Mouse (Mus musculus) forebrain, embryonic 12.5 days (tissue): Measurements from ENCODE around the gene Arrdc5. TPM values are rescaled to one million over a fixed set of nuclear protein-coding genes. Genes with fewer than 3 reads are reported as not detected.

Experiments
- ATAC-seq: fragments of 200-750 bp; cut with Nextera tagmentation; 2 replicates; pipeline ENCODE4 v1.8.0; 2017; ENCODE audit warnings: moderate TSS enrichment; ENCODE audit not compliant: low FRiP score
- H3K27ac ChIP-seq: fragments of 300-500 bp; sonication (generic); 2 replicates; pipeline ENCODE4 v1.5.1; 2016; ENCODE audit warnings: mild to moderate bottlenecking
- H3K27me3 ChIP-seq: fragments of 300-500 bp; sonication (generic); 2 replicates; pipeline ENCODE4 v1.6.1; 2016; ENCODE audit warnings: mild to moderate bottlenecking
- H3K36me3 ChIP-seq: fragments of 300-500 bp; sonication (generic); replicated peaks from 2 replicates; pipeline ENCODE4 v1.6.1; 2016; ENCODE audit warnings: mild to moderate bottlenecking
- H3K4me1 ChIP-seq: fragments of 300-500 bp; sonication (generic); 2 replicates; pipeline ENCODE4 v1.6.1; 2016
- H3K4me2 ChIP-seq: fragments of 300-500 bp; sonication (generic); 2 replicates; pipeline ENCODE4 v1.6.1; 2016; ENCODE audit warnings: mild to moderate bottlenecking, moderate library complexity
- H3K4me3 ChIP-seq: fragments of 300-500 bp; sonication (generic); replicated peaks from 2 replicates; pipeline ENCODE4 v1.5.1; 2016; ENCODE audit warnings: mild to moderate bottlenecking
- H3K9ac ChIP-seq: fragments of 300-500 bp; sonication (generic); 2 replicates; pipeline ENCODE4 v1.6.1; 2016; ENCODE audit warnings: mild to moderate bottlenecking
- H3K9me3 ChIP-seq: fragments of 300-500 bp; sonication (generic); 2 replicates; pipeline ENCODE4 v1.6.1; 2016
- WGBS: fragments of 180-500 bp; shearing (Covaris S2); methylation state at CpG from one replicate; pipeline ENCODE4 v1.1.7; 2016; 5-methylcytosine and 5-hydroxymethylcytosine counted together
- polyA plus RNA-seq: library from polyadenylated mRNA; unstranded; fragments of >200 nt; fragmentation: Nextera tagmentation; extraction: Ambion mirVana; gene quantifications from 2 replicates; pipeline ENCODE4 v1.2.1, GENCODE M21; 2016

The Arrdc5 gene
- polyA plus RNA-seq, 1 experiment from 2014 or later: not detected

DNA sequence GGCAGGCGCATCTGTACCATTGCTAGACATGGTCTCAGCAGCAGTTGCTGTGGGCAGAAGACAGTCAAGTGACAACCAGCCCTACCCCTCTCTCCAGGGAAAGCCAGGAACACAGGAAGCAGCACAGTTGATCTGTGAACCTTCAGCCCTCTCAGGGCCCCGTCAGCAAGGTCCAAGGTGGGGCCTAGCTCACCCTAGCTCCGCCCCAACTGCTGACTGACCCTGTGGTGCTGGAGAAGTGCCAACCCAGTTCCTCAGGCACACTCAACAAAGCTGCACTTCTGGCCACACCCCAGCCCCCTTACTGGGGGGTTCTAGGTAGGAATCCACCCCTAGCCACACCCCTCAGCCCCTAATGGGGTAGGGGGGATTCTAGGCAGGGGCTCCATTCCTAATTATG, 12.3 kb downstream of the Arrdc5 start:
- no peak overlapping the region for H3K27ac ChIP-seq
- no peaks in the 10 kb centered on the region for H3K9me3 ChIP-seq
- WGBS: 77% methylated on average over 3 of the region's 3 CpGs
- H3K9ac ChIP-seq: peak overlapping the region; percentile 36
- no peak overlapping the region for H3K4me2 ChIP-seq
- H3K36me3 ChIP-seq: peaks cover 11% of the 10 kb centered on the region
- H3K4me3 ChIP-seq: no peak overlapping the region
- no peaks in the 10 kb centered on the region for H3K27me3 ChIP-seq
- ATAC-seq: no peak
- peaks cover 39% of the 10 kb centered on the region for H3K4me1 ChIP-seq

DNA sequence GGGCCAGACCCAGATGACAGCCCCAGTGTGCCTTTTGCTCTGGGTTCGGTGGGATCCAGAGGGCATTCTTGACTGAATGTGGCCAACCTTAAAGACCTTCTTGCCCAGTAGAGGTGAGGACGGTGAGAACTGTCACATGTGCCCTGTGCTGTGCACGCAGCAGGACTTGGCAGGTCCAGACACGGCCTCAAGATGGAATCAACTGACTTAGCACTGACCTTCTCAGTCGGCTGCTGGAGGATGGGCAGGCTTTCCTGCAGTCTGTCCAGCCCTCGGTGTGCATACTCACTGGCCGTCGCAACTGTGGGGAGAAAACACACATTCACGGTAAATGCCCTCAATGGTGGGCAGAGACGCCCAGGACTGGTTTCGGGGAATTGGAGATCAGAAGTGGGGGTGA, 14.1 kb downstream of the Arrdc5 start:
- H3K36me3 ChIP-seq: peaks cover 15% of the 10 kb centered on the region
- no peak overlapping the region for H3K4me3 ChIP-seq
- 91% methylated on average over 11 of the region's 11 CpGs for WGBS
- peaks cover 31% of the 10 kb centered on the region for H3K4me1 ChIP-seq
- H3K27ac ChIP-seq: no peak overlapping the region
- no peak for ATAC-seq
- no peaks in the 10 kb centered on the region for H3K27me3 ChIP-seq
- no peak overlapping the region for H3K9ac ChIP-seq
- H3K4me2 ChIP-seq: no peak overlapping the region
- no peaks in the 10 kb centered on the region for H3K9me3 ChIP-seq

DNA sequence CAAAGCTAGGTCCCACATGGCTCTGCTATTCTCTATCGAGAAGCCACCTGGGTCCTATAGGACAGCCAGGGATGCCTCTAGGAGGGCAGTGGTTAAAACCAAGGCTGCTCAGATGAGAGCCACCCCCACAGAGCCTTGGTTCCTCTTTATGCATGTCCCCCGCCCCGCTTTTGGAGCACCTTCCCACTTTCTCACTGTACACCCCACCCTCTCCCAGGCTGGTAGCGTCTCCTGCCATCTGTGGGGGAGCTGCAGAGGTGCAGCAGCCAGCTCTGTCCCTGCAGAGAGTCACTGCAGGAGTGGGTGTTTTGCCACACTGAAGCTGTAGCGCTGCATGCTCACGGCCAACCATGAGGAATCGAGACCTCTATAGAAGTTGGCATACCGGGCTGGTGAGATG, 16.8 kb downstream of the Arrdc5 start:
- Histone ChIP-seq H3K27me3 (no peaks in the 10 kb centered on the region), H3K4me3 (no peak overlapping the region), H3K9ac (no peak overlapping the region), H3K4me2 (no peak overlapping the region), H3K4me1 (peaks cover 8% of the 10 kb centered on the region), H3K9me3 (no peaks in the 10 kb centered on the region), H3K36me3 (peaks cover 21% of the 10 kb centered on the region), H3K27ac (no peak overlapping the region)
- WGBS: 93% methylated on average over 8 of the region's 8 CpGs
- no peak for ATAC-seq

DNA sequence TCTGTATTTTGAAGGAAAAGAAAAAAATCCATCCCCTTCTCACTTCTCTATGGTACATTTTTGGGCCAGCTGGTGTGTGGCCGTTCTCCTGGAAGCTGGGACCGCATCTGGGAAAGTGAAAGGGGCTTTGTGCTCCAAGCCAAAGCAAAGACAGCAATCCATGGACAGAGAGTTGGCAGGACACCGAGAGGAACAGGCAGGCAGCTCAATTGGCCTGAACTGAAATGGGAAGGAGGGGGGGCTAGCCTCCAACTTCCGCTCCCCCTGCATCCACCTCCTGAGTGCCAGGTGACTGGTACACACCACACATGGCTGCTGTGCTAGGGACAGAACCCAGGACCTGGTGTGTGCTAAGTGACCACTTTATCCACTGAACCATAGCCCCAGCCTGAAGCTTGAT, 17.3 kb downstream of the Arrdc5 start:
- H3K9me3 ChIP-seq: no peaks in the 10 kb centered on the region
- no peaks in the 10 kb centered on the region for H3K27me3 ChIP-seq
- no peak for ATAC-seq
- no peak overlapping the region for H3K4me3 ChIP-seq
- no peak overlapping the region for H3K9ac ChIP-seq
- peaks cover 3% of the 10 kb centered on the region for H3K4me1 ChIP-seq
- no peak overlapping the region for H3K27ac ChIP-seq
- H3K4me2 ChIP-seq: no peak overlapping the region
- WGBS: 88% methylated on average over 4 of the region's 4 CpGs
- H3K36me3 ChIP-seq: peaks cover 21% of the 10 kb centered on the region

DNA sequence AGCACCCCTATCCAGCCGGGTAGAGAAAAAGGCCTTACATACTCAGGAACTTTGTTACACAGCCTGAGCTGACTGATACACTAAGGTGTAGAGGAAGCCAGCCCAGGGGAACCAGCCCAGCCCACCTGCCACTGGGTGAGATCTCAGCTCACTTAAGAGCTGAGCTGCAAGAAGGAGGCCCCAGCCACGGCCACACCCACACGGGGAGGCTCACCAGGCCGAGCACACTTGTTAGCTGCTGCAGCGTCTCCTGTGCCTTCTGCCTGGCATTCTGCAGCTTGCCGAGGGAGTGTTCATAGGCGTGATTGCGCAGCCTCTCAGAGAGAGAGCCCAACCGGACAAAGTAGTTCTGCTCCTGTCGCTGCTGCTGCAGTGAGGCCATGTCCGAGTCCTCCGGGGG, 18.9 kb downstream of the Arrdc5 start:
- no peaks in the 10 kb centered on the region for H3K27me3 ChIP-seq
- H3K9me3 ChIP-seq: no peaks in the 10 kb centered on the region
- H3K27ac ChIP-seq: no peak overlapping the region
- peaks cover 18% of the 10 kb centered on the region for H3K36me3 ChIP-seq
- H3K4me1 ChIP-seq: peaks cover 15% of the 10 kb centered on the region
- WGBS: 92% methylated on average over 12 of the region's 12 CpGs
- no peak overlapping the region for H3K4me2 ChIP-seq
- H3K9ac ChIP-seq: no peak overlapping the region
- no peak for ATAC-seq
- H3K4me3 ChIP-seq: no peak overlapping the region

DNA sequence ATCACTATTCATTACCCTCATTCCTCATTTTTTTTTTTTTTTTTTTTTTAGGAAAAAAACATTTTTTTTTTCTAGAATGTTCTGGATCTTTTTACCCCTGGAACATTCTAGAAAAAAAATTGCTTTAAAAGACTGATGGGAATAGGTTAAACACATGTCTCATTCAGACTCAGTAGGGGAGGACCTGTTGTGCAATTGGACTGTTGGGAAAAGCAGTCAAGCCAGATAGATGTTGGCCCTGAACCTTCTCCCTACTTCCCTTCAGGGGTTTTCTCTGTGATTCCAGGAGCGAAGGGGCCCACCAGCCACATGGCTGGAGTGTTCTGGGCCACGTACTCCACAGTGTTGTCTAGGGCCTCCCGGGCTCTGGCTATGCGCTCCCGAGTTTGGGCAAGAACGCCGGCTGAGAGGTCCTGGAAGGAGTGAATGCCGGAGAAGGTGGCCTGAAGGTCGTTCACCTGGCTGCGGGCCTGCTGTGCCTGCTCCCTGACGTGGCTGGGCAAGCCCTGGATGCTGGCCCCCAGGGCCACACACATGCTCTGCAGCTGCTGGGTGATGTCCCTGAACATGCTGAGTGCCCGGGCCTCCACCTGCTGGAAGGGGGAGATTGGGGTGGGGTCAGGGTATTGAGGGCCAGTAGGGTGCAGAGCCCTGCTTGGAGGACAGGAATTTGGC, 20.5 kb downstream of the Arrdc5 start:
- no peak for ATAC-seq
- H3K27ac ChIP-seq: no peak overlapping the region
- no peaks in the 10 kb centered on the region for H3K9me3 ChIP-seq
- WGBS: 93% methylated on average over 12 of the region's 12 CpGs
- peaks cover 9% of the 10 kb centered on the region; the same call in 1 of the 2 replicates for H3K36me3 ChIP-seq
- peaks cover 18% of the 10 kb centered on the region for H3K4me1 ChIP-seq
- no peak overlapping the region for H3K9ac ChIP-seq
- H3K4me3 ChIP-seq: no peak overlapping the region
- no peak overlapping the region for H3K4me2 ChIP-seq
- H3K27me3 ChIP-seq: no peaks in the 10 kb centered on the region

DNA sequence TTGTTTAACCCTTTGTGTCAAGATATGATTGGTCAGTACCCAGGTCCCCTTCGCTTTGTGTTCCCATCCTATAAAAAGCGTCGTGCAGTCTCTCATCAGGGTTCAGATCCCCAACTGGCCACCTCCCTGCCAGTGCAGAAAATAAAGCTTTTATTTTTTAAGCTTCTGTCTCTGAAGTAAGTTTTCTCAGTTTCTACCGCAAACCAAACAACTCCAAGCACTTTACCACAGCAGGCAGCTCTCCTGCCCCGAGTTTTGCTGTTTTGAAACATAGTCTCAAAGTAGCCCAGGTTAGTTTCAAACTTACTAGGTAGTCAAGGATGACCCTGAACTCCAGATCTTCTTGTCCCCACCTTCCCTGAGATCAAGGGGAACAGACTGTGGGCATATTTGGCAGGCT, 21.7 kb downstream of the Arrdc5 start:
- peaks cover 9% of the 10 kb centered on the region; the same call in 1 of the 2 replicates for H3K36me3 ChIP-seq
- no peak overlapping the region for H3K27ac ChIP-seq
- H3K9me3 ChIP-seq: no peaks in the 10 kb centered on the region
- no peak overlapping the region for H3K4me3 ChIP-seq
- ATAC-seq: no peak
- H3K4me1 ChIP-seq: peaks cover 18% of the 10 kb centered on the region
- H3K27me3 ChIP-seq: no peaks in the 10 kb centered on the region
- no peak overlapping the region for H3K9ac ChIP-seq
- WGBS: 92% methylated on average over 5 of the region's 5 CpGs
- no peak overlapping the region for H3K4me2 ChIP-seq

DNA sequence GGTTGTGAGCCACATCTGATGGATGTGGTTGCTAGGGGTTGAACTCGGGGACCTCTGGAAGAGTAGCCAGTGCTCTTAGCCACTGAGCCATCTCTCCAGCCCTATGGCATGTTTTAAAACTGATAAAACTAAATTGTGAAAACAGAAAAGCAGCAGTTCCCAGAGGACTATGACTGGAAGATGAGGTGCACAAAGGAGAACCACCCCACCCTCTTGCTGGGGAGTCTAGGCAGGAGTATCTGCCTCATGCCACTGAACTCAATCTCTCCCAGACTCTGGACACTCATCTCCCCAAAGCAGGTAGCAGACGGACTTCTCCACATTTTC, 22.6 kb downstream of the Arrdc5 start:
- no peak overlapping the region for H3K4me3 ChIP-seq
- H3K4me2 ChIP-seq: peak overlapping the region; percentile 72
- H3K36me3 ChIP-seq: peaks cover 9% of the 10 kb centered on the region; the same call in 1 of the 2 replicates
- no peak overlapping the region; the same call in 1 of the 2 replicates for H3K27ac ChIP-seq
- WGBS: 45% methylated on average over 2 of the region's 2 CpGs
- no peaks in the 10 kb centered on the region for H3K9me3 ChIP-seq
- ATAC-seq: no peak
- no peak overlapping the region for H3K9ac ChIP-seq
- H3K27me3 ChIP-seq: no peaks in the 10 kb centered on the region
- peaks cover 18% of the 10 kb centered on the region for H3K4me1 ChIP-seq

DNA sequence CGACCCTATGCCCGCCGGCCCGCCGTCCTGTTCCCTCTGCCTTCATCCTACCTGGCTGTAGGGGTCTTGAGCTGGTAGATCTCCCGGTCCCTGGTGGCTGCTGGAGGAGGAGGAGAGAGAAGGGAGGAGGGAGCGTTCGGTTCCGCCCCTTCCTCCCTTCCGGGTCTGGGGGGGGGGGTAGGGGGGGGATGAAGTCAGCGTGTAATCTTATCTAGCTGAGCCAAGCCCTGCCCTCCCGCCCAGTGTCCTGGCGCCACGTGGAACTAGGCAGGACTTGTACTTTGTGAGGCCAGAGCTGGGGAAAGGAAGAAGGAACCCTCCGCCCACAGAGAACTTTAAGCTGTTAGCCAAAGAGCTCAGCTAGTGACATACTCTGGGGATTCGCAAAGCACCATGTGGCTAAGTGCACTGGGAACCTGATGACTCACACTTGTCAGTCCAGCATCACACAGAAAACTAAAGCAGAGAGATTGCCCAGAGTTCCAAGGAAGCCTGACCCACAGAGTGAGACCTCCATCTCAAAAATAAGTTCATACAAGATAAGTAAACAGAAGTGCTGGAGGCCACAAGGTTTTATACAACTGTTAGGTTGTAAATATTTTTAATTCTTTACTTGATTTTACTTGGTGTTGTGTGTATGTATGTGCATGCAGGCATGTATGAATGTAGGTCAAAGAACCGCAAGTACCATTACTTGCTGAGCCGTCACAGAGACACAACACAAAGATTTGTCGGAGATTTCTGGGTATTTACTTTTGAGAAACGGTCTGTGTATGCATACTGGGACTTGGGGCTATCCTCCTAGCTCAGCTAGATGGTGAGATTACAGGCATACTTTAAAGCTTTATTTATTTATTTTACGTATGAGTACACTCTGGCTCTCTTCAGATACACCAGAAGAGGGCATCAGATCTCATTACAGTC, 23.2 kb downstream of the Arrdc5 start, which contains the start of gene Ticam1:
Ticam1 (minus strand) TSS at position 144 of the 924 bp plus-strand sequence.
- Histone ChIP-seq H3K27me3 (no peaks in the 10 kb centered on the region), H3K4me2 (peak within 1 kb of the TSS; percentile 72), H3K36me3 (peaks cover 9% of the 10 kb centered on the region; the same call in 1 of the 2 replicates), H3K4me1 (peaks cover 18% of the 10 kb centered on the region), H3K9me3 (no peaks in the 10 kb centered on the region), H3K4me3 (peak within 1 kb of the TSS; percentile 46), H3K27ac (peak within 1 kb of the TSS; percentile 78), H3K9ac (peak within 1 kb of the TSS; percentile 65)
- WGBS: 7% methylated on average over 17 of the region's 21 CpGs
- peak; percentile 87 for ATAC-seq

DNA sequence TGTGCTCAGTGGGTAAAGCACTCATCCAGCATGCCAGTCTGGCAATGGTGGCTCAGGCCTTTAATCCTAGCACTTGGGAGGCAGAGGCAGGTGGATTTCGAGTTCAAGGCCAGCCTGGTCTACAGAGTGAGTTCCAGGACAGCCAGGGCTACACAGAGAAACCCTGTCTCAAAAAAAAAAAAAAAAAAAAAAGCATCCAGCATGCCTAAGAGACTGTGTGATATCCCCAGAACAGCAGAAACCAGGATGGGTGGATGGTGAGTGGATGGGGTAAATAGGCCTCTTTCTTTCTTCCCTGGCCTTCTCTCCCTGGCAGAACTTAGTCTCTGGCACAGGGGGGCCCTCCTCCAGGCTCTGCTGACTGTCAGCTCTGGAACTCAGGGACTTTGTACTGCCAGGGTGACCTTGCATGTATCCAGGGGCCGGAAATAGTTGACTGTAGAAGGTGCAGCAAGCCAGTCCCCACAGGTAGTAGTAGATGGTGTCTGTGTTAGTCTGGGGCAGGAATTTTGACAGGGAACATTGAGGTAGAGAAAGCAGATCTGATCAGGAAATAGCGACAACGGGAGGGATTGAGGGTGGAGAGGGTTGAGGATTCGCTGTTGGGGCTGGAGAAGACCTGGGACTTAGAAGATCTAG, 24.1 kb downstream of the Arrdc5 start:
- H3K27me3 ChIP-seq: no peaks in the 10 kb centered on the region
- no peak; the same call in 1 of the 2 replicates for ATAC-seq
- H3K9me3 ChIP-seq: no peaks in the 10 kb centered on the region
- H3K9ac ChIP-seq: peak overlapping the region; percentile 65
- 34% methylated on average over 5 of the region's 5 CpGs for WGBS
- 0 out of 2 replicates have a peak overlapping the region, but pooled peaks have one; percentile 78 for H3K27ac ChIP-seq
- H3K4me2 ChIP-seq: peak overlapping the region; percentile 72
- H3K4me3 ChIP-seq: peak overlapping the region; percentile 46
- peaks cover 18% of the 10 kb centered on the region for H3K4me1 ChIP-seq
- peaks cover 5% of the 10 kb centered on the region; the same call in 1 of the 2 replicates for H3K36me3 ChIP-seq

DNA sequence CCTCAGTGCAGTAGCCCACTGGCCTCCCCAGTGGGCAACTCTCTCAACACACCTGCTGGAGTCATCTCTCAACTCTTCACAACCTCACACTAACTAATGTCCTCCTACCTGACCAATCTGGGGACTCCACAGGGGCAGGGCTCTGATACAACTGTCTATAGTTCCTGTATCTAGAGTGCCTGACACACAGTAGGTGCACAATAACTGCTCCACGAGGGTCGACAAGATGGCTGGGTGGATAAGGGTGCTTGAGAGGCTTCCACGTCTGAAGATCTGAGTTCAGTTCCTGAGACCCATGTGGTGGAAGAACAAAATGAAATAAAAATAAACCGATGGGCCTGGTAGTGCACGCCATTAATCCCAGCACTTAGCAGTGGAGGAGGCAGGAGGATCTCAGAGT, 26.1 kb downstream of the Arrdc5 start:
- H3K4me1 ChIP-seq: peaks cover 24% of the 10 kb centered on the region
- H3K9ac ChIP-seq: no peak overlapping the region
- no peak overlapping the region for H3K4me3 ChIP-seq
- no peak overlapping the region for H3K27ac ChIP-seq
- ATAC-seq: no peak
- WGBS: 90% methylated on average over 5 of the region's 5 CpGs
- H3K9me3 ChIP-seq: no peaks in the 10 kb centered on the region
- H3K4me2 ChIP-seq: no peak overlapping the region
- no peaks in the 10 kb centered on the region for H3K27me3 ChIP-seq
- H3K36me3 ChIP-seq: no peaks in the 10 kb centered on the region

DNA sequence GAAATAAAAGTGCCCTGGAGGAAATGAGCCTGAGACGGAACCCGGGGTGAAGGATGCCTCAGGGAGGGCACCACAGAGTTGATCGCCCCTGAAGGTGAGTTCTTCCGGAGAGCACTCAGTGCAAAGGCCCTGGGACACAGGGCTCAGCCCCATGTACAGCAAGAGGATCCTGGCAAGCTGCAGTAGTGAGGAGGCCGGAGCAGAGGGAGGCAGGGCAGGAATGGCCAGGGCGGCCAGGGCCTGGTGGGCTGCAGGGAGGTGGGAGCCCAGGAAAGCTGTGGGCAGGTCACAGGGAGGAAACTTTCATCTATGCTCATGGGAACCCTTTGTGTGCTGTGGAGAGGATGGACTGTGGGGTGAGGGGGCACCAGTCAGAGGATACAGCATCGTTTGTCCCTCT, 26.6 kb downstream of the Arrdc5 start:
- Histone ChIP-seq H3K9ac (no peak overlapping the region), H3K36me3 (no peaks in the 10 kb centered on the region), H3K27me3 (no peaks in the 10 kb centered on the region), H3K9me3 (no peaks in the 10 kb centered on the region), H3K4me1 (peaks cover 27% of the 10 kb centered on the region), H3K4me3 (no peak overlapping the region), H3K4me2 (no peak overlapping the region), H3K27ac (no peak overlapping the region)
- 81% methylated on average over 7 of the region's 7 CpGs for WGBS
- ATAC-seq: no peak
